Mouse (Mus musculus) embryonic facial prominence, embryonic 14.5 days (tissue): Measurements from ENCODE around the gene Clec12b. TPM values are rescaled to one million over a fixed set of nuclear protein-coding genes. Genes with fewer than 3 reads are reported as not detected.
"Not testable (repeated sequence)": the region's sequence is repeated elsewhere in the genome, so short reads cannot be mapped to it uniquely, and the experiment has no call there.

Source experiments
- ATAC-seq: fragments of 200-750 bp; cut with Nextera tagmentation; 2 replicates; pipeline ENCODE4 v1.8.0; 2017; ENCODE audit warnings: low read depth, moderate number of reproducible peaks, moderate TSS enrichment
- DNase-seq: peaks from one replicate; pipeline ENCODE4 v3.0.0-alpha.2; 2015; ENCODE audit warnings: low spot score
- H3K27ac ChIP-seq: fragments of 300-500 bp; sonication (generic); replicated peaks from 2 replicates; pipeline ENCODE4 v1.5.1; 2014; ENCODE audit warnings: low read depth, mild to moderate bottlenecking, low read length, moderate library complexity
- H3K27me3 ChIP-seq: fragments of 300-500 bp; sonication (generic); replicated peaks from 2 replicates; pipeline ENCODE4 v1.6.1; 2014; ENCODE audit warnings: low read length; ENCODE audit not compliant: control insufficient read depth, insufficient read depth
- H3K36me3 ChIP-seq: fragments of 300-500 bp; sonication (generic); 2 replicates; pipeline ENCODE4 v1.6.1; 2014; ENCODE audit warnings: low read length, mixed read lengths; ENCODE audit not compliant: control insufficient read depth, insufficient read depth
- H3K4me1 ChIP-seq: fragments of 300-500 bp; sonication (generic); 2 replicates; pipeline ENCODE4 v1.6.1; 2014; ENCODE audit warnings: antibody characterized with exemption, low read length; ENCODE audit not compliant: control insufficient read depth, insufficient read depth
- H3K4me2 ChIP-seq: fragments of 300-500 bp; sonication (generic); 2 replicates; pipeline ENCODE4 v1.6.1; 2014; ENCODE audit warnings: low read depth, mild to moderate bottlenecking, low read length, moderate library complexity, mixed read lengths
- H3K4me3 ChIP-seq: fragments of 300-500 bp; sonication (generic); 2 replicates; pipeline ENCODE4 v1.5.1; 2014; ENCODE audit warnings: low read depth, mild to moderate bottlenecking, low read length
- H3K9ac ChIP-seq: fragments of 300-500 bp; sonication (generic); 2 replicates; pipeline ENCODE4 v1.6.1; 2014; ENCODE audit warnings: low read depth, mild to moderate bottlenecking, low read length, moderate library complexity, mixed read lengths
- H3K9me3 ChIP-seq: fragments of 300-500 bp; sonication (generic); 2 replicates; pipeline ENCODE4 v1.6.1; 2016; ENCODE audit warnings: low read length; ENCODE audit not compliant: control insufficient read depth
- WGBS: fragments of 180-500 bp; shearing (Covaris S2); extraction: QIAGEN DNeasy Blood & Tissue Kit; methylation state at CpG from one replicate; pipeline ENCODE4 v1.1.7; 2014; 5-methylcytosine and 5-hydroxymethylcytosine counted together
- polyA plus RNA-seq: library from polyadenylated mRNA; unstranded; fragments of >200 nt; fragmentation: Nextera tagmentation; extraction: Ambion mirVana; gene quantifications from 2 replicates; pipeline ENCODE4 v1.2.1, GENCODE M21; 2014

Gene Clec12b
- polyA plus RNA-seq, 1 experiment from 2014 or later, result 0.21 TPM

DNA sequence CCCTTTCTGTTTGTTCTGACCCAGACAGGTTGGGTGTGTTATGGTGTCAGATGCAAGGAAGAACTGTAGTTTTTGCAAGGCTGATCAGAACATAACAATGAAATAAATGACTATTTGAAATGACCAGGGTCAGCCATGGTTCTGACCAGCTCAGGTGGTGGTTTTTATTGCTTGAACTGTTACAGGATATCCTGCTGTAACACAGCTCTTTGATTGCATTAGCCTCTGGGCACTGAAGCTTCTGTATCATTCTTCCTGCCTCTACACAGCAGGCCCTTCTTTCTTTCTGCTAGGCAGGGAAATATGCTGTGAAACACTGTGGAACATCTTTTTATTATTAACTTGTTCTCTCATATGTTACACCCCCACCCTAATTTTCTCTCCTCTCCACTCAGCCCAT, 29.2 kb downstream of the Clec12b start:
- Histone ChIP-seq H3K9ac (no peak overlapping the region), H3K9me3 (no peaks in the 10 kb centered on the region), H3K4me3 (no peak overlapping the region), H3K27ac (no peak overlapping the region), H3K27me3 (no peaks in the 10 kb centered on the region), H3K4me1 (no peaks in the 10 kb centered on the region), H3K4me2 (no peak overlapping the region), H3K36me3 (no peaks in the 10 kb centered on the region)
- no peak for DNase-seq
- ATAC-seq, result no peak

DNA sequence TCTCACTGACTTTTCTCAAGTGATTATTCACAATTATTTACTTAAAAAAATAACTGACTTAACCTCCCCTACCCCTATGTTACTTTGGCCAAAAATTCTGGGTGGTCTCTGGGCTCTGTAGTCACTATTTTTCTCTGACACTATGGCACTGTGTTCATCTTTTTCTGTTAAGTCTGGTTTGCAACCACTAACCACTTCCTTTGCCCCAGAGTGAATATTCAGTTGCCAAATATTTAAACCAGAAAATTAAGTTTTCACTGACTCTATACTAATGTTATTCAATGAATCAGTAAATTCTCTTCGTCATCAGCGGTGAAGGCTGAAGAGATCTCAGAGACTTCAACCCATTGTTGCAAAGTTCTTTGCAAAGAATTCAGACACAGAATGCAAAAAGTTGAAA, 29.9 kb downstream of the Clec12b start:
- H3K9ac ChIP-seq, result no peak overlapping the region
- ATAC-seq, result no peak

DNA sequence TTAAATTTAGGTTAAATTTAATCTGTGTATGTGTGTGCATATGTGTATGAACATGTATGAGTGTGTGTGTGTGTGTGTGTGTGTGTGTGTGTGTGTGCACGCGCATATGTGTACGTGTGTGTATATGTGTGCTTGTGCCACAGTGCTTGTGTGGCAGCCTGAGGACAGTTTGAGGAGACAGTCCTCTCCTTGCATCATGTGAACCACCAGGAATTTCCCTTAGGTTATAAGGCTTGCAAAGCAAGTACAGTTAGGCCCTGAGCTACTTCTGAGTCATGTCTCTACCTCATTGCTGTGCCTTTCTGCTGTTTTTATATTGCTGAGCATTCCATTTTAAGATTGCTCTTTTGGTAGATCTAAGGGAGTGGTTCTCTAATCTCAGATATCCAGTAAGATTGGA, 34.6 kb downstream of the Clec12b start:
- DNase-seq (no peak), ATAC-seq (no peak)
- H3K27ac ChIP-seq, result no peak overlapping the region
- WGBS, result 87% methylated on average over 3 of the region's 3 CpGs
- H3K4me3 ChIP-seq, result no peak overlapping the region
- no peaks in the 10 kb centered on the region for H3K4me1 ChIP-seq
- H3K36me3 ChIP-seq, result no peaks in the 10 kb centered on the region
- H3K4me2 ChIP-seq, result no peak overlapping the region
- H3K9me3 ChIP-seq, result peaks cover 8% of the 10 kb centered on the region; the same call in 1 of the 2 replicates
- no peak overlapping the region for H3K9ac ChIP-seq
- no peaks in the 10 kb centered on the region for H3K27me3 ChIP-seq

More for the DNA sequence above, 29.9 kb downstream of the Clec12b start:
- Histone ChIP-seq H3K27me3 (no peaks in the 10 kb centered on the region), H3K9me3 (no peaks in the 10 kb centered on the region), H3K36me3 (no peaks in the 10 kb centered on the region), H3K27ac (no peak overlapping the region), H3K4me1 (no peaks in the 10 kb centered on the region), H3K4me3 (no peak overlapping the region), H3K4me2 (no peak overlapping the region)
- WGBS, result 94% methylated on average over 2 of the region's 2 CpGs
- no peak for DNase-seq

- Histone ChIP-seq H3K27me3 (no peaks in the 10 kb centered on the region), H3K9me3 (peaks cover 8% of the 10 kb centered on the region; the same call in 1 of the 2 replicates), H3K4me3 (no peak overlapping the region), H3K4me2 (no peak overlapping the region), H3K9ac (no peak overlapping the region), H3K4me1 (no peaks in the 10 kb centered on the region), H3K36me3 (no peaks in the 10 kb centered on the region), H3K27ac (no peak overlapping the region)
- ATAC-seq, result peak; percentile 94
- whole genome bisulfite sequencing, result 51% methylated on average over 4 of the region's 4 CpGs
- peak; percentile 73 for DNase-seq
These were observed 35.9 kb downstream of the Clec12b start for GRCm38 (mm10) chr6:129349524-129350352.

GRCm38 (mm10) chr6:129344408-129344807, 41.3 kb downstream of the Clec12b start:
- no peaks in the 10 kb centered on the region for H3K27me3 ChIP-seq
- H3K4me1 ChIP-seq, result no peaks in the 10 kb centered on the region
- ATAC-seq (no peak), DNase-seq (no peak)
- no peaks in the 10 kb centered on the region for H3K36me3 ChIP-seq
- no peak overlapping the region for H3K9ac ChIP-seq
- peaks cover 8% of the 10 kb centered on the region; the same call in 1 of the 2 replicates for H3K9me3 ChIP-seq
- WGBS, result 76% methylated on average over 3 of the region's 3 CpGs
- no peak overlapping the region for H3K4me3 ChIP-seq
- no peak overlapping the region for H3K4me2 ChIP-seq
- no peak overlapping the region for H3K27ac ChIP-seq

DNA sequence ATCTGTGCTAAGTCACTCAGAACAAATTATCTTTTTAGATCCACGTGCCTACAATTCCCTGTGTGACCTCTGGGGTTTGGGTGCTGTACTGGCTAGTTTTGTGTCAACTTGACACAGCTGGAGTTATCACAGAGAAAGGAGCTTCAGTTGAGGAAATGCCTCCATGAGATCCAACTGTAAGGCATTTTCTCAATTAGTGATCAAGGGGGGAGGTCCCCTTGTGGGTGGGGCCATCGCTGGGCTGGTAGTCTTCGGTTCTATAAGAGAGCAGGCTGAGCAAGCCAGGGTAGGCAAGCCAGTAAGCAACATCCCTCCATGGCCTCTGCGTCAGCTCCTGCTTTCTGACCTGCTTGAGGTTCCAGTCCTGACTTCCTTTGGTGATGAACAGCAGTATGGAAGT, 43.3 kb downstream of the Clec12b start, which contains the start of gene Clec12a:
TSS of gene Clec12a (plus strand) at position 301 of the 400 bp plus-strand sequence.
- not testable (repeated sequence) for H3K4me1 ChIP-seq
- 74% methylated on average over 4 of the region's 4 CpGs for WGBS

DNA sequence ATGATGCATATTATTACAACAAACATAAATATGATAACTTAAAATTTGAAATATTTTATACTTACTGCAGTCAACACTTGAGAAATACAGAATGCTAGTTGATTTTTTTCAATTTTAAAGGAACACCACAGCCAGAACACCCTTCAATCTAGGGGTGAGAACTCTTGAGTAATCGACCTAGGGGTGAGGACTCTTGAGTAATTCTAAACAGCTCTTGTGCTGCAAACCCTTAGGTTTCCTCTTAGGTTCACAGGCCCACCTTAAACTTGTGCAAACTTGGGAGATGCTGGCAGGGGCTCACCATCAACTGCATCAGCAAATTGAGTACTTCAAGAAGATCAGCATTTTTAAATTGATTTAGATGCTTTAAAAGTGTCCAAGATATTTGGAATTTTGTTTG, 47.9 kb downstream of the Clec12b start:
- H3K36me3 ChIP-seq, result no peaks in the 10 kb centered on the region
- H3K27me3 ChIP-seq, result no peaks in the 10 kb centered on the region
- H3K9me3 ChIP-seq, result no peaks in the 10 kb centered on the region
- WGBS, result 61% methylated on average over 1 of the region's 1 CpGs
- no peak overlapping the region for H3K9ac ChIP-seq
- DNase-seq (no peak), ATAC-seq (no peak)
- H3K4me2 ChIP-seq, result no peak overlapping the region
- H3K4me3 ChIP-seq, result no peak overlapping the region
- no peak overlapping the region for H3K27ac ChIP-seq
- no peaks in the 10 kb centered on the region for H3K4me1 ChIP-seq

More for the DNA sequence above, 43.3 kb downstream of the Clec12b start, which contains the start of gene Clec12a:
- not testable (repeated sequence) for H3K4me2 ChIP-seq, DNase-seq, H3K9me3 ChIP-seq, H3K9ac ChIP-seq, H3K36me3 ChIP-seq, H3K27me3 ChIP-seq, H3K4me3 ChIP-seq, H3K27ac ChIP-seq, ATAC-seq

- Histone ChIP-seq H3K27ac (no peak overlapping the region), H3K9ac (no peak overlapping the region), H3K4me2 (no peak overlapping the region), H3K4me3 (no peak overlapping the region), H3K27me3 (no peaks in the 10 kb centered on the region), H3K9me3 (no peaks in the 10 kb centered on the region), H3K4me1 (no peaks in the 10 kb centered on the region), H3K36me3 (no peaks in the 10 kb centered on the region)
- DNase-seq (peak; percentile 71), ATAC-seq (peak; percentile 70; the same call in 1 of the 2 replicates)
- WGBS, result 32% methylated on average over 11 of the region's 11 CpGs
These were observed 52.0 kb downstream of the Clec12b start for GRCm38 (mm10) chr6:129333674-129334078.

DNA sequence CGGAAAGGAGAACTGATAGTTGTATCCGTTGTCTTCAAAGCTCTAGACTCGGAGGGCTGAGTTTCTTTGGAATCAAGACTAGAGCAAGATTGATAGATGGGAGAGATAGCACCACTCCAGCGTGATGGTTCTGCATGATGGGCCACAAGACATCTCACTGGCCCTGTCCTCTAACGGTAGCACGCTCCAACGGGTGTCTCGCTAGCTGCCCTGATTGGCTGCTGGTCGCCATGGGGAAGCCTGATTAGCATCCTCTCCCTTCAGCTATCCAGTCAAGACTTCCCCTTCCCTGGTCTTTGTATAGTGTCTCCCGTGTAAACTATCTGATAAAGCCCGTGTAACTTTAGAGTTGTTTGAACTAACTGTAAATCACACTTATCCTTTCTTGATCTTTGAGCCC, 54.1 kb downstream of the Clec12b start, which contains the start of gene 4922502D21Rik:
TSS of gene 4922502D21Rik (minus strand) at position 187 of the 400 bp plus-strand sequence.
- no peak within 1 kb of the TSS for H3K27ac ChIP-seq
- DNase-seq (no peak), ATAC-seq (no peak)
- H3K9ac ChIP-seq, result no peak within 1 kb of the TSS
- no peaks in the 10 kb centered on the region for H3K9me3 ChIP-seq
- H3K4me1 ChIP-seq, result no peaks in the 10 kb centered on the region
- H3K36me3 ChIP-seq, result no peaks in the 10 kb centered on the region
- H3K27me3 ChIP-seq, result no peaks in the 10 kb centered on the region
- WGBS, result 58% methylated on average over 11 of the region's 11 CpGs
- no peak within 1 kb of the TSS for H3K4me2 ChIP-seq
- H3K4me3 ChIP-seq, result no peak within 1 kb of the TSS
